Mouse (Mus musculus): Measurements from ENCODE around the gene Snap25. TPM values are rescaled to one million over a fixed set of nuclear protein-coding genes. Genes with fewer than 3 reads are reported as not detected.

The Snap25 gene
- 0.09 TPM in 1 of 2 replicates, not detected in the other for polyA plus RNA-seq (2012; rRNA removed)

DNA sequence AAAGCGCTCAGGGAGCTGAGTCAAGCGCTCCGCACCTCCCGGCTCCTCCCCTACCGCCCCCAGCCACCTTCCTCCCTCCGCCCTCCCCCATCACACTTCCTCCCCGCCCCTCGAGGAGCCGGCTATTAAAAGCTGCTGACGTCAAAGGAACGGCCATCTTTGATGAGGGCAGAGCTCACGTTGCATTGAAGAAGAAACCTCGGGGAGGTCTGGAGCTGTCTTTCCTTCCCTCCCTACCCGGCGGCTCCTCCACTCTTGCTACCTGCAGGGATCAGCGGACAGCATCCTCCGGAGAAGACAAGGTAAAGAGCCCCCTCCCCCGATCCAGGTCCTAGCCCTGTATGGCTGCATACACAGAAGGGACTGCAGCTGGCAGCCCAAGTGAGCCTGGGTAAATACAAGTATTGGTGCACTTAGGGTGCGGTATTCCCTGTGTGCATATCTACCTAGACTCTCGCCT, at the start of gene Snap25:
Gene Snap25, plus strand, starts transcription at position 155 of the 460 bp plus-strand sequence.

Other genes with a start within 250 kb of the Snap25 start
- gene Ankef1, start 211.5 kb upstream of the Snap25 start, polyA plus RNA-seq (2012; rRNA removed), result 0.51 and 1.1 TPM in 2 replicates
- gene AL731706.2, start 172.2 kb downstream of the Snap25 start, polyA plus RNA-seq (2012; rRNA removed), result not detected in 2 replicates
- gene Slx4ip, start 177.8 kb downstream of the Snap25 start, polyA plus RNA-seq (2012; rRNA removed), result 0.32 and 0.75 TPM in 2 replicates
- 1.6 and 2.2 TPM in 2 replicates for gene AL731706.1, start 177.9 kb downstream of the Snap25 start, polyA plus RNA-seq (2012; rRNA removed)
- 3.0 and 6.5 TPM in 2 replicates for gene Mkks, start 177.9 kb downstream of the Snap25 start, polyA plus RNA-seq (2012; rRNA removed)

Measured in ovary, adult 2 months (tissue).